Mouse (Mus musculus): ENCODE measurements around the gene Pik3ap1. TPM values are rescaled to one million over a fixed set of nuclear protein-coding genes. Genes with fewer than 3 reads are reported as not detected.

The Pik3ap1 gene
- total and polyA plus RNA-seq, 3 experiments = 26.7 to 106 (median 37.4) TPM

DNA sequence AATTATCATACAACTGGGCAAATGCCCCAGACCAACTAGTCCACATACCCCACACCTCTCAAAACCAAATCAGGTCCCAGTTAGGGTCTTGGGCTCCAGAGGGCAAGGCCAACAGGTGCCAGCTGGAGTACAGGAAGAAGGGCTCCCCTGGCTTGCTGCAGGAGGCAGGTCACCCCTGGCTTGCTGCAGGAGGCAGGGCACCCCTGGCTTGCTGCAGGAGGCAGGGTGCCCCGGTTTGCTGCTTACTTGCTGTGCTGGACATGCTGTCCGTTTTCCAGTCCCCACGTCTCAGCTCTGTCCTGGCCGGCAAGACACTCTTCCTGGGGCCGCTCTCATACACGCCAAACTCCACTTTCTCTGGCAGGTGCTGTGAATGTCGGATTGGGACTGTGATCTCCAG lies 97.7 kb downstream of the Pik3ap1 start:
- in situ Hi-C loops (cut with MboI; ENCODE audit: low pct_ligation_motif_present, low pct_unique_long_range_greater_than_20kb, low sequenced_read_pairs) = no loop called here
- Histone ChIP-seq H3K27ac (ENCODE audit: insufficient read depth, low read depth) (no peak overlapping the region), H3K4me1 (ENCODE audit: control insufficient read depth in 1 of 2, insufficient read depth in 2 of 2) (no peaks in the 10 kb centered on the region), H3K4me2 (ENCODE audit: insufficient read depth, low read depth, poor library complexity, severe bottlenecking) (no peak overlapping the region), H3K9me3 (replicated peaks; ENCODE audit: low read length) (no peaks in the 10 kb centered on the region), H3K36me3 (replicated peaks in 1 of 2; ENCODE audit: control insufficient read depth in 1 of 2, insufficient read depth in 1 of 2, low read length in 1 of 2) (peaks cover 80 to 99% of the 10 kb centered on the region in 2 experiments), H3K27me3 (replicated peaks) (no peaks in the 10 kb centered on the region), H3K4me3 (replicated peaks in 1 of 3; ENCODE audit: low read depth in 2 of 3, low read length in 2 of 3, poor library complexity in 1 of 3) (no peak overlapping the region), H3K79me2 (replicated peaks; ENCODE audit: control insufficient read depth, extremely low read depth, insufficient read depth, poor library complexity, severe bottlenecking) (no peaks in the 10 kb centered on the region), H3K9ac (ENCODE audit: insufficient read depth, low read depth) (no peak overlapping the region)
- dilution Hi-C loops (cut with MboI; ENCODE audit: extremely low pct_ligation_motif_present, extremely low pct_unique_long_range_greater_than_20kb, low sequenced_read_pairs) = no loop called here
- TF ChIP-seq JUN (IDR thresholded peaks at IDR 0.05; ENCODE audit: insufficient read depth, low read depth, low read length) (no peak), KAT2A (IDR thresholded peaks at IDR 0.05; ENCODE audit: insufficient replicate concordance, low read length) (no peak), ZC3H11A (IDR thresholded peaks at IDR 0.05; ENCODE audit: low read depth, low read length) (no peak), PAX5 (IDR thresholded peaks at IDR 0.05; ENCODE audit: low read length) (no peak), MXI1 (IDR thresholded peaks at IDR 0.05; ENCODE audit: low read depth, low read length) (no peak), ZNF384 (IDR thresholded peaks at IDR 0.05; ENCODE audit: low read depth, low read length) (no peak), ZKSCAN1 (IDR thresholded peaks at IDR 0.05; ENCODE audit: borderline replicate concordance, low read depth, low read length) (no peak), USF2 (conservative IDR thresholded peaks at IDR 0.05; ENCODE audit: low read depth, low read length) (no peak), MAFK (IDR thresholded peaks at IDR 0.05; ENCODE audit: insufficient replicate concordance, low read length) (no peak), SIN3A (IDR thresholded peaks at IDR 0.05; ENCODE audit: low read length) (no peak), E2F4 (IDR thresholded peaks at IDR 0.05; ENCODE audit: insufficient replicate concordance, low read depth, low read length) (no peak), HCFC1 (IDR thresholded peaks at IDR 0.05; ENCODE audit: low read depth, low read length) (no peak), MAZ (IDR thresholded peaks at IDR 0.05; ENCODE audit: low read depth, low read length) (no peak), JUND (conservative IDR thresholded peaks at IDR 0.05; ENCODE audit: low read depth, low read length) (no peak)
- no peak for DNase-seq (ENCODE audit: extremely low read depth)

GRCm38 (mm10) chr19:41284515-41284914 lies 100.4 kb downstream of the Pik3ap1 start:
- H3K36me3 ChIP-seq (replicated peaks in 1 of 2; ENCODE audit: control insufficient read depth in 1 of 2, insufficient read depth in 1 of 2, low read length in 1 of 2) = peaks cover 80 to 99% of the 10 kb centered on the region in 2 experiments
- dilution Hi-C loops (cut with MboI; ENCODE audit: extremely low pct_ligation_motif_present, extremely low pct_unique_long_range_greater_than_20kb, low sequenced_read_pairs) (no loop called here), in situ Hi-C loops (cut with MboI; ENCODE audit: low pct_ligation_motif_present, low pct_unique_long_range_greater_than_20kb, low sequenced_read_pairs) (no loop called here)
- no peak overlapping the region for H3K27ac ChIP-seq (ENCODE audit: insufficient read depth, low read depth)
- no peaks in the 10 kb centered on the region for H3K79me2 ChIP-seq (replicated peaks; ENCODE audit: control insufficient read depth, extremely low read depth, insufficient read depth, poor library complexity, severe bottlenecking)
- no peak overlapping the region for H3K4me3 ChIP-seq (replicated peaks in 1 of 3; ENCODE audit: low read depth in 2 of 3, low read length in 2 of 3, poor library complexity in 1 of 3)
- H3K4me2 ChIP-seq (ENCODE audit: insufficient read depth, low read depth, poor library complexity, severe bottlenecking) = no peak overlapping the region
- no peak for DNase-seq (ENCODE audit: extremely low read depth)
- H3K27me3 ChIP-seq (replicated peaks) = no peaks in the 10 kb centered on the region
- no peak for TF ChIP-seq E2F4 (IDR thresholded peaks at IDR 0.05; ENCODE audit: insufficient replicate concordance, low read depth, low read length)
- TF ChIP-seq ZNF384 (IDR thresholded peaks at IDR 0.05; ENCODE audit: low read depth, low read length) = no peak
- TF ChIP-seq NRF1 (IDR thresholded peaks at IDR 0.05; ENCODE audit: low read depth, low read length) = no peak
- TF ChIP-seq MAZ (IDR thresholded peaks at IDR 0.05; ENCODE audit: low read depth, low read length) = no peak
- no peak for TF ChIP-seq RCOR1 (conservative IDR thresholded peaks at IDR 0.05; ENCODE audit: low read depth, low read length)
- TF ChIP-seq TCF12 (IDR thresholded peaks at IDR 0.05; ENCODE audit: low read depth, low read length) = no peak
- no peak for TF ChIP-seq USF2 (conservative IDR thresholded peaks at IDR 0.05; ENCODE audit: low read depth, low read length)
- TF ChIP-seq CHD1 (IDR thresholded peaks at IDR 0.05; ENCODE audit: low read depth, low read length) = no peak
- no peak for TF ChIP-seq MXI1 (IDR thresholded peaks at IDR 0.05; ENCODE audit: low read depth, low read length)
- no peak for TF ChIP-seq NELFE (IDR thresholded peaks at IDR 0.05; ENCODE audit: low read depth, low read length)
- no peak for TF ChIP-seq ZKSCAN1 (IDR thresholded peaks at IDR 0.05; ENCODE audit: borderline replicate concordance, low read depth, low read length)
- TF ChIP-seq POLR2A (IDR thresholded peaks at IDR 0.05; ENCODE audit: low read depth, low read length) = no peak
- no peak for TF ChIP-seq IRF4 (IDR thresholded peaks at IDR 0.05; ENCODE audit: low read depth, low read length)
- no peaks in the 10 kb centered on the region for H3K9me3 ChIP-seq (replicated peaks; ENCODE audit: low read length)
- H3K4me1 ChIP-seq (ENCODE audit: control insufficient read depth in 1 of 2, insufficient read depth in 2 of 2) = no peaks in the 10 kb centered on the region
- no peak overlapping the region for H3K9ac ChIP-seq (ENCODE audit: insufficient read depth, low read depth)

Measured in CH12.LX (cell line).